Mouse (Mus musculus): ENCODE data around the gene Slc35f3. TPM values are rescaled to one million over a fixed set of nuclear protein-coding genes. Genes with fewer than 3 reads are reported as not detected.
A peak's percentile ranks its signal among the peaks of the same experiment; 100 is the strongest.

Gene Slc35f3
- total and polyA plus RNA-seq, 3 experiments = not detected

DNA sequence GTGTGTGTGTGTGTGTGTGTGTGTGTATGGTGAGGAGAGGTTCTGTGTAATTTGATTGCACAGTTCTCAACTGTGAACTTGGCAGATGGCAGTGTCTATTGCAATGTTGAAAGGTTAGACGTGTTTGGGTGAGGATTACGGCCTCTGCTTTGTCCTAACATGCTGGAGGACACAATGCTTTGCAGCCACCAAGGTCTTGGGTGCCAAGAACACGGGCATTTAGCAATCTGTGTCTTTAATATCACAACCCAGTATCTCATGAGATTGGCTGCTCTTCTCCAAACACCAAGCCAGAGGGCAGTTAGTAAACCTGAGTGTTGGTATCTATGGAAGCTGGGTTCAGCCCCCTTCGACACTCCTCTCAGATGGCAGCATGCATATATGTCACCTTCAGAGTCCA lies 22.5 kb upstream of the Slc35f3 start:
- H3K4me3 ChIP-seq (ENCODE audit: control insufficient read depth in 1 of 2, insufficient read depth in 1 of 2, low read depth in 2 of 2, low read length in 2 of 2) = no peak overlapping the region
- TF ChIP-seq RCOR1 (IDR thresholded peaks at IDR 0.05; ENCODE audit: low read depth, low read length) = no peak
- no peak for TF ChIP-seq MXI1 (IDR thresholded peaks at IDR 0.05; ENCODE audit: low read depth, low read length)
- TF ChIP-seq NRF1 (IDR thresholded peaks at IDR 0.05; ENCODE audit: insufficient read depth, low read depth, low read length, poor library complexity, severe bottlenecking) = no peak
- TF ChIP-seq EP300 (IDR thresholded peaks at IDR 0.05; ENCODE audit: low read depth in 1 of 2, low read length in 2 of 2) = no peak
- TF ChIP-seq RAD21 (IDR thresholded peaks at IDR 0.05; ENCODE audit: low read depth, low read length) = no peak
- TF ChIP-seq UBTF (IDR thresholded peaks at IDR 0.05; ENCODE audit: borderline replicate concordance, insufficient read depth, low read depth, low read length) = no peak
- TF ChIP-seq CHD1 (IDR thresholded peaks at IDR 0.05; ENCODE audit: low read depth, low read length) = no peak
- H3K9me3 ChIP-seq (replicated peaks; ENCODE audit: insufficient read depth, low read length) = no peaks in the 10 kb centered on the region
- H3K36me3 ChIP-seq (ENCODE audit: control insufficient read depth in 1 of 2, insufficient read depth in 2 of 2, low read length in 2 of 2) = no peaks in the 10 kb centered on the region
- no peaks in the 10 kb centered on the region for H3K4me1 ChIP-seq (ENCODE audit: control insufficient read depth in 1 of 2, insufficient read depth in 2 of 2, low read length in 2 of 2)
- DNase-seq (ENCODE audit: low read depth, low spot score) = no peak
- H3K79me2 ChIP-seq (ENCODE audit: control insufficient read depth, insufficient read depth, low read length, poor library complexity) = no peaks in the 10 kb centered on the region
- no peaks in the 10 kb centered on the region for H3K27me3 ChIP-seq (ENCODE audit: control insufficient read depth in 1 of 2, insufficient read depth in 2 of 2, low read length in 2 of 2)
- no peak overlapping the region for H3K9ac ChIP-seq (ENCODE audit: control insufficient read depth, low read depth, low read length, poor library complexity, severe bottlenecking)
- H3K27ac ChIP-seq (ENCODE audit: control insufficient read depth, low read depth, low read length) = no peak overlapping the region

DNA sequence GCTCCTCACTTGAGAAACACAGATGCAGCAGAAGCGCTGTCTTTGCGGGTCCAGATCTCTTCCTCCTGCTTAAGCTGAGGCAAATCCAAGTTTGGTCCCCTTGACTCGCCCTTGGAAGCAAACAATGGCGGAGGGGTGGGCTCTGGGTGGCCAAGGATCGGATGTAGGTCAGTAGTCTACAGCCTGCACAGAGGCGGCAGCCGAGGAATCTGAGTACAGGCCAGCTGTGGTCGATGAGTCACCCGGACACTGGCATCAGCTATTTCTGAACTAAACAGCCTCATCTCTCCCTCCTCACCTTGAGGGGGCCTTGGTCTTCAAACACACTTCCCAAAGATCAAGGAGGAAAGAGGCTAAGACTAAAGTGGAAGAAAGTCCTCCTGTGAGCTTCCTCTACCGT lies 6.4 kb upstream of the Slc35f3 start:
- DNase-seq (ENCODE audit: low read depth, low spot score) = no peak
- Histone ChIP-seq H3K9me3 (replicated peaks; ENCODE audit: insufficient read depth, low read length) (no peaks in the 10 kb centered on the region), H3K27me3 (ENCODE audit: control insufficient read depth in 1 of 2, insufficient read depth in 2 of 2, low read length in 2 of 2) (no peaks in the 10 kb centered on the region; a peak in 1 of 4 replicates)

GRCm38 (mm10) chr8:126297284-126297845 lies 993 bp upstream of the Slc35f3 start:
- no peaks in the 10 kb centered on the region for H3K4me1 ChIP-seq (ENCODE audit: control insufficient read depth in 1 of 2, insufficient read depth in 2 of 2, low read length in 2 of 2)
- no peaks in the 10 kb centered on the region for H3K36me3 ChIP-seq (ENCODE audit: control insufficient read depth in 1 of 2, insufficient read depth in 2 of 2, low read length in 2 of 2)
- H3K4me3 ChIP-seq (ENCODE audit: control insufficient read depth in 1 of 2, insufficient read depth in 1 of 2, low read depth in 2 of 2, low read length in 2 of 2) = no peak overlapping the region
- DNase-seq (ENCODE audit: low read depth, low spot score) = peak; percentile 6
- H3K9me3 ChIP-seq (replicated peaks; ENCODE audit: insufficient read depth, low read length) = no peaks in the 10 kb centered on the region
- no peak overlapping the region for H3K9ac ChIP-seq (ENCODE audit: control insufficient read depth, low read depth, low read length, poor library complexity, severe bottlenecking)
- TF ChIP-seq RCOR1 (IDR thresholded peaks at IDR 0.05; ENCODE audit: low read depth, low read length) = no peak
- peak; percentile 8 to 24 (median 17); a peak in 3 of 6 replicates for TF ChIP-seq CTCF (IDR thresholded peaks at IDR 0.05 in 2 of 3, conservative IDR thresholded peaks at IDR 0.05 in 1 of 3; ENCODE audit: control insufficient read depth in 1 of 3, insufficient read depth in 1 of 3, low read depth in 2 of 3, low read length in 3 of 3, poor library complexity in 1 of 3, severe bottlenecking in 1 of 3)
- no peak for TF ChIP-seq MAZ (IDR thresholded peaks at IDR 0.05; ENCODE audit: low read depth, low read length)
- TF ChIP-seq NELFE (IDR thresholded peaks at IDR 0.05; ENCODE audit: low read depth, low read length) = no peak
- TF ChIP-seq ZMIZ1 (IDR thresholded peaks at IDR 0.05; ENCODE audit: low read depth, low read length) = no peak
- no peak for TF ChIP-seq MYB (IDR thresholded peaks at IDR 0.05; ENCODE audit: low read depth, low read length)
- TF ChIP-seq RAD21 (IDR thresholded peaks at IDR 0.05; ENCODE audit: low read depth, low read length) = no peak
- TF ChIP-seq CHD1 (IDR thresholded peaks at IDR 0.05; ENCODE audit: low read depth, low read length) = no peak
- TF ChIP-seq JUND (IDR thresholded peaks at IDR 0.05; ENCODE audit: low read depth, low read length) = no peak
- TF ChIP-seq UBTF (IDR thresholded peaks at IDR 0.05; ENCODE audit: borderline replicate concordance, insufficient read depth, low read depth, low read length) = no peak
- no peak for TF ChIP-seq ETS1 (IDR thresholded peaks at IDR 0.05; ENCODE audit: low read depth, low read length)
- TF ChIP-seq MAX (IDR thresholded peaks at IDR 0.05; ENCODE audit: low read length) = no peak
- 0 out of 2 replicates have a peak, but pooled peaks have one; percentile 10 for TF ChIP-seq SMC3 (IDR thresholded peaks at IDR 0.05; ENCODE audit: low read depth, low read length)
- TF ChIP-seq POLR2A (IDR thresholded peaks at IDR 0.05; ENCODE audit: control insufficient read depth in 1 of 2, insufficient read depth in 1 of 2, low read depth in 1 of 2, low read length in 2 of 2, poor library complexity in 1 of 2) = no peak
- TF ChIP-seq POLR2AphosphoS5 (IDR thresholded peaks at IDR 0.05; ENCODE audit: borderline replicate concordance, low read depth, low read length) = no peak
- no peaks in the 10 kb centered on the region; a peak in 1 of 4 replicates for H3K27me3 ChIP-seq (ENCODE audit: control insufficient read depth in 1 of 2, insufficient read depth in 2 of 2, low read length in 2 of 2)
- H3K79me2 ChIP-seq (ENCODE audit: control insufficient read depth, insufficient read depth, low read length, poor library complexity) = no peaks in the 10 kb centered on the region
- H3K27ac ChIP-seq (ENCODE audit: control insufficient read depth, low read depth, low read length) = no peak overlapping the region

More for the DNA sequence above, 6.4 kb upstream of the Slc35f3 start:
- Histone ChIP-seq H3K27ac (ENCODE audit: control insufficient read depth, low read depth, low read length) (no peak overlapping the region), H3K4me1 (ENCODE audit: control insufficient read depth in 1 of 2, insufficient read depth in 2 of 2, low read length in 2 of 2) (no peaks in the 10 kb centered on the region), H3K9ac (ENCODE audit: control insufficient read depth, low read depth, low read length, poor library complexity, severe bottlenecking) (no peak overlapping the region), H3K36me3 (ENCODE audit: control insufficient read depth in 1 of 2, insufficient read depth in 2 of 2, low read length in 2 of 2) (no peaks in the 10 kb centered on the region), H3K4me3 (ENCODE audit: control insufficient read depth in 1 of 2, insufficient read depth in 1 of 2, low read depth in 2 of 2, low read length in 2 of 2) (no peak overlapping the region), H3K79me2 (ENCODE audit: control insufficient read depth, insufficient read depth, low read length, poor library complexity) (no peaks in the 10 kb centered on the region)
- TF ChIP-seq MYB (IDR thresholded peaks at IDR 0.05; ENCODE audit: low read depth, low read length) (no peak), BHLHE40 (IDR thresholded peaks at IDR 0.05; ENCODE audit: borderline replicate concordance, low read depth, low read length) (no peak), GATA1 (IDR thresholded peaks at IDR 0.05; ENCODE audit: low read depth, low read length) (no peak), POLR2AphosphoS5 (IDR thresholded peaks at IDR 0.05; ENCODE audit: borderline replicate concordance, low read depth, low read length) (no peak)

Data from MEL (cell line).